Mouse (Mus musculus): ENCODE measurements around the gene Pkp1.

GRCm38 (mm10) chr1:135838626-135839025 lies 80.4 kb downstream of the Pkp1 start:
- TF ChIP-seq GATA1 (IDR thresholded peaks at IDR 0.05; ENCODE audit: borderline replicate concordance, low read length) (no peak), FLI1 (IDR thresholded peaks at IDR 0.05; ENCODE audit: low read length) (no peak)
